Mouse (Mus musculus): ENCODE data around the gene Itpkb.

- no peak for TF ChIP-seq CTCF (IDR thresholded peaks at IDR 0.05; ENCODE audit: control insufficient read depth, insufficient read depth, low read length)
- TF ChIP-seq POLR2A (IDR thresholded peaks at IDR 0.05; ENCODE audit: borderline replicate concordance, control insufficient read depth, low read depth, low read length): no peak
Measured at GRCm38 (mm10) chr1:180354129-180354528, 23.8 kb downstream of the Itpkb start.
